Mouse (Mus musculus): ENCODE data around the gene A630001G21Rik. TPM values are rescaled to one million over a fixed set of nuclear protein-coding genes. Genes with fewer than 3 reads are reported as not detected.

A630001G21Rik gene
- polyA plus RNA-seq, 1 experiment from 2014 or later = 1.3 TPM

GRCm38 (mm10) chr1:85695646-85696045, 82.8 kb downstream of the A630001G21Rik start:
- ATAC-seq (ENCODE audit: low FRiP score, low TSS enrichment) = no peak
- H3K4me1 ChIP-seq (ENCODE audit: insufficient read depth, low read length) = no peaks in the 10 kb centered on the region
- H3K27ac ChIP-seq (ENCODE audit: low read length) = no peak overlapping the region
- H3K4me2 ChIP-seq (replicated peaks; ENCODE audit: low read depth, low read length) = no peak overlapping the region
- H3K9me3 ChIP-seq (ENCODE audit: low read length) = no peaks in the 10 kb centered on the region
- no peaks in the 10 kb centered on the region for H3K27me3 ChIP-seq (ENCODE audit: insufficient read depth, low read length)
- H3K4me3 ChIP-seq (ENCODE audit: low read length) = no peak overlapping the region
- no peak overlapping the region for H3K9ac ChIP-seq (replicated peaks; ENCODE audit: low read length)
- no peaks in the 10 kb centered on the region for H3K36me3 ChIP-seq (ENCODE audit: insufficient read depth, low read length)
- 50% methylated on average over 3 of the region's 3 CpGs for WGBS

GRCm38 (mm10) chr1:85693280-85693679, 85.2 kb downstream of the A630001G21Rik start:
- H3K4me1 ChIP-seq (ENCODE audit: insufficient read depth, low read length) = no peaks in the 10 kb centered on the region
- H3K27me3 ChIP-seq (ENCODE audit: insufficient read depth, low read length) = no peaks in the 10 kb centered on the region
- H3K36me3 ChIP-seq (ENCODE audit: insufficient read depth, low read length) = no peaks in the 10 kb centered on the region
- H3K9ac ChIP-seq (replicated peaks; ENCODE audit: low read length) = no peak overlapping the region
- H3K27ac ChIP-seq (ENCODE audit: low read length) = no peak overlapping the region
- WGBS = 76% methylated on average over 3 of the region's 3 CpGs
- no peaks in the 10 kb centered on the region for H3K9me3 ChIP-seq (ENCODE audit: low read length)
- H3K4me2 ChIP-seq (replicated peaks; ENCODE audit: low read depth, low read length) = no peak overlapping the region
- no peak for ATAC-seq (ENCODE audit: low FRiP score, low TSS enrichment)
- no peak overlapping the region for H3K4me3 ChIP-seq (ENCODE audit: low read length)

GRCm38 (mm10) chr1:85692281-85692680, 86.2 kb downstream of the A630001G21Rik start:
- no peaks in the 10 kb centered on the region for H3K4me1 ChIP-seq (ENCODE audit: insufficient read depth, low read length)
- WGBS = 75% methylated on average over 1 of the region's 1 CpGs
- no peak overlapping the region for H3K27ac ChIP-seq (ENCODE audit: low read length)

GRCm38 (mm10) chr1:85690544-85690943, 87.9 kb downstream of the A630001G21Rik start:
- Histone ChIP-seq H3K36me3 (ENCODE audit: insufficient read depth, low read length) (no peaks in the 10 kb centered on the region), H3K4me2 (replicated peaks; ENCODE audit: low read depth, low read length) (no peak overlapping the region), H3K9ac (replicated peaks; ENCODE audit: low read length) (no peak overlapping the region), H3K27me3 (ENCODE audit: insufficient read depth, low read length) (no peaks in the 10 kb centered on the region), H3K9me3 (ENCODE audit: low read length) (no peaks in the 10 kb centered on the region), H3K4me3 (ENCODE audit: low read length) (no peak overlapping the region), H3K4me1 (ENCODE audit: insufficient read depth, low read length) (no peaks in the 10 kb centered on the region), H3K27ac (ENCODE audit: low read length) (no peak overlapping the region)
- no peak for ATAC-seq (ENCODE audit: low FRiP score, low TSS enrichment)
- 84% methylated on average over 3 of the region's 3 CpGs for WGBS

More at GRCm38 (mm10) chr1:85692281-85692680, 86.2 kb downstream of the A630001G21Rik start:
- ATAC-seq (ENCODE audit: low FRiP score, low TSS enrichment) = no peak
- no peaks in the 10 kb centered on the region for H3K36me3 ChIP-seq (ENCODE audit: insufficient read depth, low read length)
- no peak overlapping the region for H3K9ac ChIP-seq (replicated peaks; ENCODE audit: low read length)
- H3K9me3 ChIP-seq (ENCODE audit: low read length) = no peaks in the 10 kb centered on the region
- no peak overlapping the region for H3K4me2 ChIP-seq (replicated peaks; ENCODE audit: low read depth, low read length)
- no peaks in the 10 kb centered on the region for H3K27me3 ChIP-seq (ENCODE audit: insufficient read depth, low read length)
- no peak overlapping the region for H3K4me3 ChIP-seq (ENCODE audit: low read length)

- no peaks in the 10 kb centered on the region for H3K4me1 ChIP-seq (ENCODE audit: insufficient read depth, low read length)
- ATAC-seq (ENCODE audit: low FRiP score, low TSS enrichment) = no peak
- H3K4me3 ChIP-seq (ENCODE audit: low read length) = no peak overlapping the region
- WGBS = 41% methylated on average over 5 of the region's 5 CpGs
- H3K9me3 ChIP-seq (ENCODE audit: low read length) = no peaks in the 10 kb centered on the region
- H3K27me3 ChIP-seq (ENCODE audit: insufficient read depth, low read length) = no peaks in the 10 kb centered on the region
- no peaks in the 10 kb centered on the region for H3K36me3 ChIP-seq (ENCODE audit: insufficient read depth, low read length)
- H3K4me2 ChIP-seq (replicated peaks; ENCODE audit: low read depth, low read length) = no peak overlapping the region
- H3K27ac ChIP-seq (ENCODE audit: low read length) = no peak overlapping the region
- no peak overlapping the region for H3K9ac ChIP-seq (replicated peaks; ENCODE audit: low read length)
These were observed 91.1 kb downstream of the A630001G21Rik start for GRCm38 (mm10) chr1:85687346-85687745.

GRCm38 (mm10) chr1:85686666-85687065, 91.8 kb downstream of the A630001G21Rik start:
- H3K4me2 ChIP-seq (replicated peaks; ENCODE audit: low read depth, low read length) = no peak overlapping the region
- H3K36me3 ChIP-seq (ENCODE audit: insufficient read depth, low read length) = no peaks in the 10 kb centered on the region
- no peaks in the 10 kb centered on the region for H3K27me3 ChIP-seq (ENCODE audit: insufficient read depth, low read length)
- no peak for ATAC-seq (ENCODE audit: low FRiP score, low TSS enrichment)
- no peaks in the 10 kb centered on the region for H3K4me1 ChIP-seq (ENCODE audit: insufficient read depth, low read length)
- no peak overlapping the region for H3K27ac ChIP-seq (ENCODE audit: low read length)
- no peak overlapping the region for H3K9ac ChIP-seq (replicated peaks; ENCODE audit: low read length)
- H3K9me3 ChIP-seq (ENCODE audit: low read length) = no peaks in the 10 kb centered on the region
- WGBS = 69% methylated on average over 5 of the region's 5 CpGs
- H3K4me3 ChIP-seq (ENCODE audit: low read length) = no peak overlapping the region

GRCm38 (mm10) chr1:85680226-85680625, 98.2 kb downstream of the A630001G21Rik start:
- 50% methylated on average over 4 of the region's 4 CpGs for WGBS
- H3K9me3 ChIP-seq (ENCODE audit: low read length) = no peaks in the 10 kb centered on the region
- H3K27me3 ChIP-seq (ENCODE audit: insufficient read depth, low read length) = no peaks in the 10 kb centered on the region
- H3K36me3 ChIP-seq (ENCODE audit: insufficient read depth, low read length) = no peaks in the 10 kb centered on the region
- no peak for ATAC-seq (ENCODE audit: low FRiP score, low TSS enrichment)
- no peak overlapping the region for H3K27ac ChIP-seq (ENCODE audit: low read length)
- H3K9ac ChIP-seq (replicated peaks; ENCODE audit: low read length) = no peak overlapping the region
- no peak overlapping the region for H3K4me3 ChIP-seq (ENCODE audit: low read length)
- H3K4me1 ChIP-seq (ENCODE audit: insufficient read depth, low read length) = no peaks in the 10 kb centered on the region
- H3K4me2 ChIP-seq (replicated peaks; ENCODE audit: low read depth, low read length) = no peak overlapping the region

Small RNAs within 50 kb of the gene (microRNA-seq; reads per million reads assigned to microRNA genes)
- gene Gm25472 (not detected), gene Mir8096 (not detected)

Other genes with a start within 250 kb of the A630001G21Rik start
- gene G530012D18Rik, start 203.0 kb downstream of the A630001G21Rik start, polyA plus RNA-seq (2015; fragmentation: Nextera tagmentation; extraction: Ambion mirVana) = not detected in 2 replicates
- 1.4 TPM in 2 replicates for gene Sp110, start 179.8 kb downstream of the A630001G21Rik start, polyA plus RNA-seq (2015; fragmentation: Nextera tagmentation; extraction: Ambion mirVana)
- gene Sp140, start 178.3 kb downstream of the A630001G21Rik start, polyA plus RNA-seq (2015; fragmentation: Nextera tagmentation; extraction: Ambion mirVana) = 1.2 and 1.3 TPM in 2 replicates
- 2.8 and 3.3 TPM in 2 replicates for gene Sp100, start 128.7 kb downstream of the A630001G21Rik start, polyA plus RNA-seq (2015; fragmentation: Nextera tagmentation; extraction: Ambion mirVana)
- 26.2 and 26.9 TPM in 2 replicates for gene Cab39, start 14.8 kb upstream of the A630001G21Rik start, polyA plus RNA-seq (2015; fragmentation: Nextera tagmentation; extraction: Ambion mirVana)
- gene Itm2c, start 115.6 kb upstream of the A630001G21Rik start, polyA plus RNA-seq (2015; fragmentation: Nextera tagmentation; extraction: Ambion mirVana) = 248 and 269 TPM in 2 replicates
- gene 4933407L21Rik, start 149.8 kb upstream of the A630001G21Rik start, polyA plus RNA-seq (2015; fragmentation: Nextera tagmentation; extraction: Ambion mirVana) = 1.6 TPM in 2 replicates
- 0.14 TPM in 1 of 2 replicates, not detected in the other for gene Gpr55, start 182.4 kb upstream of the A630001G21Rik start, polyA plus RNA-seq (2015; fragmentation: Nextera tagmentation; extraction: Ambion mirVana)
- not detected in 2 replicates for gene Spata3, start 238.2 kb upstream of the A630001G21Rik start, polyA plus RNA-seq (2015; fragmentation: Nextera tagmentation; extraction: Ambion mirVana)